Mouse (Mus musculus) cerebellum, postnatal 4 days (tissue): ENCODE data around the gene Muc1.

ENCODE experiments used
- DNase-seq, 2 experiments: peaks; one replicate each; pipeline ENCODE4 v3.0.0; 2022; ENCODE audit warnings: low spot score in 2 of 2, mixed read lengths in 1 of 2

The Muc1 gene

DNA sequence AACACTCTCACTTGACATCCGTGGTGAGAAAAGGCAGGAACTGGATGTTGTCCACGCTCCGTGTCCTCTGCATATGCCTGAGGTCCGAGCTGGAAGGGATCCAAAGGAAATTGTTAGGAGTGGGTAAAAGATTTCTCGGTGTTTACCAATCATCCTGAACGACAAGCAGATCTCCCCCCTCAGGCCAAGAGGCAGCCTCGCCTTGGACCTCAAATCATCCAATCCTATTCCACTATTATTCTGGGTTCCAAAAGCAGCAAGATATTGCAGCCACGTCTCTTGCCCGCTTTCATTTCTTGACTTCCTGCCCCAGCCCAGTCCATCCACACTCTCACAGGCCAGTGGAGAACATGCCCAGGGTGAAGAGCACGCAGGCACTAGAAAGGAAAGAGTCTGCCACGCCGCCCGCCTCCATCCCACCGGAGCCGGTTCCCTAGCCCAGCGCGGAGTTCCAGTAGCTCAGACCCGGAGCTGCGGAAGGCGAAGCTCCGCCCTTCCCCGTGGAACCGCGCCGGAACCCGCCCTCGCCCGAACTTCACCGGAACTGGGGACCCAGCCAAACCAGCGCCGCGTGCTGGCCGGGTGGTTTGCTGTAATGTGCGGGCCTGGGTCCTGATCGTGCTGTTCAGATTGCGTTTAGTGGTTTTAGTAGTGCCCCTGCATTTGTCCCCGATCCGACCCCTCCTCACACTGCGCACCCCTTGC, 41.3 kb downstream of the Muc1 start, which contains the start of gene Slc50a1:
Gene Slc50a1 (minus strand): TSS at position 520 of the 705 bp plus-strand sequence.
- DNase-seq = peak; percentile 72 to 82

DNA sequence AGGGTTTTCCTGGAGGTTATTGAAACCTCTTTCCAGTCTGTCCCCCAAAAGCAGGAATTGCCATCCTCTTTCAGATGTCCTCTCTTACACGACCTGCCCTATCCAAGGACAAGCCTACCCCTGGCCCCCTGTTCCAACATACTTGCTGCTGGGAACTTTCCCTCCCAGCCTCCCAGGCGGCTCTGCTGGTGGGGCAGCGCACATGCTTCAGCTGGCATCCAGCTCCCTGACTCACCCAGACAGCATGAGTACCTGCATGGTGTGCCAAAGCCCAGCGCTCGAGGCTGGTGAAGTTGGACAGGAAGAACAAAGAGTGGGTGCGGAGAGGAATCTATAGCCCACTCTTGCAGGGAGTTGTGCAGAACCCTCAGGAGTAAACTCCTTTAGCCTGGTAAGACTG, 42.0 kb downstream of the Muc1 start:
- DNase-seq = no peak

DNA sequence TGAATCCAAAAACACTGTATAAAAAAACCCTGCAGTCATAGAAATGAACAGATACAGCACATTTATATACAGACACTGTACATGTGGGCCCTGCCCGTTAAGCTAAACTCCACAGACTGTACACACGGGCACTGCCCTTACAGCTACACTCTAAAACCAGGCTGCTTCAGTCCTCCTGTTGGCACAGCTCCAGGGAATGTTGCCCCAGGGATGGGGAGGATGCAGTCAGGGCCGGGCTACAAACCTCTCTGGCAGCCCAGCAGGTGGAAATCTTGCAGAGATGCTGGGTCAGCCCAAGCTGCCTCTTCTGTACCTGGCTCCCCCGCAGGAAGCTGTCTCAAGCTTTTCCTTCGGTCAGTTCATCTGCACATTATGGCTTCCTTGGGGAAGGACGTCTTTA, 42.9 kb downstream of the Muc1 start:
- no peak for DNase-seq

DNA sequence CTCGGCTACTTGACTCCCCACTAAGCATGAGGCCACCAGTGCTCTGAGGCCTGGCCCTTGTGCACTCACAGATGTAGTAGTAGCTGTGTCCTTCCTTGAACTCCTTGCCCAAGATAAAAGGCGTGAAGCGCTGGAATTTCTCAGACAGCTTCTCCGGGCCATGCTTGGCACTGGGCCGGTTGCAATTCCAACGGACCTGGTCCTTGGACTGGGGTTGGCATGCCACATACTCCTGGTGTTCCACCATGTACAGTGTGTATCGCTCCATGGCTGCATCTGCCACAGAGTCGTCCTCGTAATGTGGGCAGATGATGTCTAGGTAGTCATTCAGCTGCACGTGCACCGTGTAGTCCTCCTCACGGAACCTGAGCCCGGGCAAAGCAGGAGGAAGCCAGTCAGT, 47.2 kb downstream of the Muc1 start:
- DNase-seq = no peak

DNA sequence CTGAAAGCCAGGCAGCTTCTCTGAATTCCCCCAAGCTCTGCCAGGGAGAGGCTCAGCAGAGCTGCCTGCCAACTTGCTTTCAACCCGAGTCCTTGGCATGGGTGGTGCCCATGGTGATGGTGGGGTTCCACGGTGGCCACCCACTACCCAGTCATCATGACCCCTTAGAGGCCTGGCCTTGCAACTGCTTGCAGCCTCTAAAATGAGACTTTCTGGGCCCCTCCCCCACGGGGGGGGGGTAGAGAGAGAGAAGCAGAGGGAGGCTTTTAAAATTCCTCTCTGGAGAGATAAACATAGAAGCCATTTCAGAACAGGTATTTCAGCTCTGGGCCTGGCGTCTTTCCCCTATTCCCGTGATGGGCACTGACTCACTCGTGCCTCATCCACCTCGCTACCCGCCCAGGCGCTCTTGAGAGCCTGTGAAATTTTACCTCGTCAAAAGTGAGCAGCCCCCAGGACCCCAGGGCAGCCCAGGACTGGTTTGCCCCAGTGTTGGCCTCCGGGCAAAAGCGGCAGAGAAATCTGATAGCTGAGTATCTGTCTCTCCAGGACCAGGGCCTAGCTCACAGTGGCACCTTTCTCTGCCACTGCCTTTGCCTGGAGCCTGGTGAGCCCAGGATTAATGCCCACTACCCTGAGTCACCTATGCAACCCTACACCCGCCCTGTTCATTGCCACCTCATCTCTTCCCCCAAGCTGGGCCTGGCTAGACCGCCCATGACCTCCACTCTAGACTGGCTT, 48.6 kb downstream of the Muc1 start:
- no peak for DNase-seq

DNA sequence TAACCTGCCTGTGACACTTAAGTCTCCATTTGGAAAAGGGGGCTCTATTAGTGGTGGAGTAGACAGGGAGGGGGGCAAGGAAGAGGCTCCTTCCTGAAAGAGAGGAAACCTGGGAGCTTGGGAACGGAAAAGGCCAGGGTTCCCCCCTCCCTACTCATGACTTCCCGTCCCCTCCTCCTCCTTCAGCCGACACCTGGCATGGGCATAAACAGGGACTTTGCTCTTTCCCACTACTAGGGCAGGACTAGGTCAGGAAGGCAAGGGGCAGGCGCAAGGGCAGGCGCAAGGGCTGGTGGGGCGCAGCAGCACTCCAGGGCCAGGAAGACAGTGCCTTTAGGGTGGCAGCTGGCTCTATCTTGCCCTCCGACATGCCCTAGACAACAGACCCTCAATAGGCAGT, 49.2 kb downstream of the Muc1 start:
- no peak for DNase-seq

DNA sequence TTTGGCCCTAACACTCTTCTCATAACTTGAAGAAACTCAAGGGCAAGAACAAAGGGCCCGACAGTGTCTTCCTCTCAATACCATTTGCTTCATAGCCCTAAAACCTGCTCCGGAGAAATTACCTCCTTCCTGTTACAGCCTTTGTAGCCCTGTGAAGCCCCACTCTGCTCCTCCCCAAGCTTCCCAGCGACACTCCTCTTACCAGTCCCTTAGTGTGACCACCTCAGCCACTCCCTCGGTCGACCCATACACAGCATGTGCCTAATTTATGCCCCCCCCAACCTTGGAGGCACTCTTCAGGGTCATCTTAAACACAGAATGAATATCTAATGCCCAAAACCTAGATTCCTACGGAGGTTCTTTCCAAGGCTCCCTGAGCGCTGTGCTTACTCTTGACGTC, 49.8 kb downstream of the Muc1 start:
- DNase-seq = no peak

DNA sequence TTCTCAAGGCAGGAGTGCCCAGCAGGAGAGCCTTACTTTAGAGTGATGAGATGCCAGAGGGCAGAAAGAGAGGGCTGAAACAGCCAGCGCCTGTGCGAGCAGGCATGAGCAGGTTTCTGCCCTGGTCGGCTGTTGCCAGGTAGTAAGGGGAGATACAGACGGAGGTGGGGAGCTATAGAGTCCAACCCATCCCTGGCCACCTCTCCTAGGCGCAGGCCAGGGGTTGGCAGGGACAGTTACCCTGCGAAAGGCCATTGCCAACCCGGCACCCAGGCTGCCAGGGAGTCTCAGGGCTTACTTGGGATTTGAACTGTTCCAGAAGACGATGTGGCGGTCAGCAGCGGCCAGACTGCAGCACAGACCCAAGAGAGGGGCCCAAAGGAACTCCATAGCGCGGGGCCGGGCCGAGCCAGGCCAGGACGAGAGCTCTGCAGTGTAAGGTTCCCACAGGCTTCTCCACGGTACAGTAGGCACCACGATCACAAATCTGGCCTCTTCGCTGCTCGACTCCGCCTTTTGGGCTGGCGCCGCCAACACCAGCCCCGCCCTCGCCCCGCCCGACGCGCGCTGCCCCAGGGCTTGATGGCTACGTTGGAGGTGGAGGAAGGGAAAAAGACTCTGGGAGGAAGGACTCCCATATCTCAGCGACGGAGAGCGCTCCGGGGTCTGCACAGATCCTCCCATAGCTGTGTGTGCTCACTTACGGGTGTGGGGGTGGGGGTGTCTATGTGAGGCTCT, 50.5 kb downstream of the Muc1 start:
- peak; percentile 57 to 78 for DNase-seq

DNA sequence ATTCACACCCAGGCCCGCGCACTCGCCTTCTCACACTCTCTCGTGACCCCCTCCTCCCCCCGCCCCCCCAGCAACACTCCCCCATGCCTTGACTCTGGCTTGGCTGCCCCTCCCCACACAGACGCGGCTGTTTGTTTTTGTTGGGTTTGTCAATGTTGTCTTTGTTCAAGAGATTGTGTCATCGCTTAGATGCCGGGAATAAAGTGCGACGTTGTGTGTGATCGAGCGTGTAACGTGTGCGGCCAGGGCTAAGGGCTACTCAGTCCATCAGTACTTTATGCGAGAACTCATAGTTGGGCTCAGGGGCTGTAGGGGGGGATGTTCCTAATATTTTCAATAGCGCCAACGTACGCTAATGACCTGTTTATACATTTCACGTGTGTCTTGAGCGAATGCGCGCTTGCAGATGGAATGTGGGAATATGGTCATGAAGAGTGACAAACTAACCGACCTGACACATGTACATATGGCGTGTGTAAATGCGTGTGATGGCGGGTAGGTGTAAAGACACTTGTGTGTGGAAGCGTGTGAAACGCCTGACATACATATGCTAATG, 51.3 kb downstream of the Muc1 start:
- DNase-seq = no peak

DNA sequence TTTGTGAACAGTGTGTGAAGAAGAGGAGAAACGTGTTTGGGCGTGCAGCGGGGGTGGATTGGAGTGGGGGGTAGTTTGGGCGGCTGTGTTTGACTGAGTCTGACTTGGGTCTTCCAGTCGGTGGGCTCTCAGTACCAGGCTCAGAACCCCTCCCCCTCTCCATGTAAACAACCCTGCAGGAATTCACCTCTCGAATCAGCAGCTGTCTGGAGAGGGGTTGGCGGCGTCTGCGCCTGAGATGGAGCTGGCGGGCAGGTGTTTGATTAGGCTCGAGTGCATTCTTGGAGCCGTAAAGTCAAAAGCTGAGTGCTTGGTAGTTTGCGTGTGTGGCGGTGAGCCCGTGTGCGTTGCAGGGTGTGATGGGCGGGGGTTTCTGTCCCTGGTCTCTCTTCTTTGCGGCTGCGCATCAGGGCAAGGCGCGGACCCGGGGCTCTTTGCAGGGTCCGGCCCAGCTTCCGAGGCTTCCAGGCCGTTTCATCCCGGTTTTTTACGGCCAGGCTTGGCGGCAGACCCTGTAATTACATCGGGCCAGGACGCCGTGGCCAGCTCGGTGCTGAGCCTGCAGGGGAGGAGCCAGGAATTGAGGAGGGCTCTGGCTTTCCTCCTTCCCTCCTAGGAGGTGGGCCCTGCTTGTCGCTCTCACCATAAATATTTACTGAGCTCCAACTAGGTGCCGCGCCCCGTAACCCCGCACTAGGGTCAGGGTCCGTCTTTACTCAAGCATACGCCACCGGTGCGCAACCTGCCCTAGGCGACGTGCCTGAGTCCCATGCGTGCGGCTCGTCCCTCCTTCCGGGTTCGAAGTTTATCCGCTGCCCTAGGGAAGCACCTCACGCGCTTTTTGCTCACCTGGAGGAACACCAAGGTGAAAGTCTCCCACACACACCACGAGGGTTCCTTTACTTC, 52.0 kb downstream of the Muc1 start, which contains the start of gene Efna1:
Gene Efna1 (minus strand): TSS at position 537 of the 906 bp plus-strand sequence.
- peak in 1 of 2 experiments; percentile 38 for DNase-seq

DNA sequence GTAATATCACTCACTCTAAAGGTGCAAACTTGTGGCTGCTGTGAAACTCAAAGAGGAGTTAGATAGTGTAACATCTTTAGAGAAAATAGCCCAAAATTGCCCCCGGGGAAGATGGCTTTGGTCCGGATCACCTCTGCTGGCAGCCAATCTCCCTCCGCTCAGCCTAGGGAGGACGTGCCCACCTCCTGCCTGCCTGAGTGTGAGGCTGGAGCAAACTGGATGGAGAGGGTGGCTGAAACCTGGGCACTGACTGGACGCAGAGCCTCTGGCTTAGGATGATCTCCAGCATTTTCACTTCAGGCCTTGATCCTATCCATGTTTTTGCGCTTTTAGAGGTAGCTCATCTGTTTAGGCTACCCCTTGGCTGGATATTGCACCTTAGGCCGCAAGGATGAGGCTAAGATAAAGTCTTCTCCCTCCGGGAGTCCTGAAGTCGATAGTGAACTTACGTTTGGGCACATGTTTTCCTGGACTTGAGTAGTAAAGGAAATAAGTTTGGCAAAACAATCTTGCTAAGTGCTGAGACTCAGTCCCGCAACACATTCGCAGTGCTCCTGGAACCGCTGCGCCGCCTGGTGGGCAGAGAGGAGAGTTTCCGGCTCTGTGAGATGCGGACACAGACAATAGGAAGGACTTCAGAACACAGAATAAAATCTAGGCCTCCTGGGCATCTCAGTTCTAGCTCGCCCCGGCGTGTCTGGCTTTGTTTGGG, 52.9 kb downstream of the Muc1 start:
- peak; percentile 67 to 85 for DNase-seq

DNA sequence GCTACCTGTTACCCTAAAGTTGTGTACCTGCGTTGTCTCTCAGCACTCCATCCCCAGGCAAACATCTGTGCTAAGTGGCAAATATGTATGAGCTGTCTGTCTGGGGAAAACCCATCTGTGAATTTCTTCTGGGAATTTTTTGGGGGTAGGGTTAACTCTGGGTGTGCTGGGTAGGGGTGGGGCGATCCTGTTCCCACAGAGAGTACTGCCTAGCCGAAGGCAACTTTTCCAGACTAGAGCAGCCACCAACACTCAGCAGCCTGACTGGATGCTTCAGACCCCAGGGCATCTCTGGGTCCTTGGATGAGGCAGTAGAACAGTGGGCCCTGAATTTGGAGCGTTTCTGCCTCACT, 53.4 kb downstream of the Muc1 start:
- no peak for DNase-seq
